Mouse (Mus musculus): ENCODE data around the gene Olfr814. TPM values are rescaled to one million over a fixed set of nuclear protein-coding genes. Genes with fewer than 3 reads are reported as not detected.

Gene Olfr814
- polyA plus RNA-seq (2012; rRNA removed; ENCODE audit: low replicate concordance): not detected in 2 replicates

DNA sequence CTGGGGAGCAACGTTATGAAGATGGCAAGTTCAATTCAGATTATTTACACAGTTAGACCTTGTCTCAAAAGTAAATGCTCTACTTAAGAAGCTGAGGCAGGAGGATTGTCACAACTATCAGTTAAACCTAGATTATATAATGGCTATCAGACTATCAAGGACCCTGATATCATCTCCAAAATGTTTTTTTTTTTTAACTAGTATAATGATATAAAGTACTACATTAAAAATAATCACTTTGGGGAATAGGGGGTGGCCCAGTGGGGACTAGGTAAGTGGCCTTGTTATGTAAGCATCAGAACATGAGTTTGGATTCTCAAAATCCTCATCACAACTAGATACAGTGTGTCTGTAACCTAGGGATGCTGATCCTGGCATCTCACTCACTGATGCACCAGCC is at the start of gene Olfr814:
Gene Olfr814 (minus strand): TSS at position 101 of the 400 bp plus-strand sequence.

DNA sequence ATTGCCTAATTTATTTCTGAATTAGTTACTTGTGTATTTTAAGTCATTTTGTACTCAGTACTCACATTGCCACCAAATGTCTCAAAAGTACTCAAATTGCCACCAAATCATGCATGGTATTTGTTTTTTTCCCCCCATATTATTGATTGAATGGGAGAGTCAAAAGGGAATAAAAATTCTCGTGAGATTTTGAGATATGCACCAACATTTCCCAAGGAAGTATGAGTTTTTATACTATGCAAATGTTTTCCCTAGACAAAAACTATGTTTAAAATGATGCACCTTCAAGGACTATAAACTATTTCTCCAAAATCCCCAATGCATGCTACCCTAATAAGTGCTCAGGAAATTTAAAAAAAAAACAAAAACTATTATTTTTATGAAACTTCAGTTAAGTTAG is 35.8 kb upstream of the Olfr814 start, which contains the start of gene Olfr816:
Gene Olfr816 (minus strand): TSS at position 101 of the 400 bp plus-strand sequence.

DNA sequence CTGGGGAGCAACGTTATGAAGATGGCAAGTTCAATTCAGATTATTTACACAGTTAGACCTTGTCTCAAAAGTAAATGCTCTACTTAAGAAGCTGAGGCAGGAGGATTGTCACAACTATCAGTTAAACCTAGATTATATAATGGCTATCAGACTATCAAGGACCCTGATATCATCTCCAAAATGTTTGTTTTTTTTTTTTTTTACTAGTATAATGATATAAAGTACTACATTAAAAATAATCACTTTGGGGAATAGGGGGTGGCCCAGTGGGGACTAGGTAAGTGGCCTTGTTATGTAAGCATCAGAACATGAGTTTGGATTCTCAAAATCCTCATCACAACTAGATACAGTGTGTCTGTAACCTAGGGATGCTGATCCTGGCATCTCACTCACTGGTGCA is 26.1 kb upstream of the Olfr814 start, which contains the start of gene Olfr815:
Gene Olfr815 (minus strand): TSS at position 101 of the 400 bp plus-strand sequence.

DNA sequence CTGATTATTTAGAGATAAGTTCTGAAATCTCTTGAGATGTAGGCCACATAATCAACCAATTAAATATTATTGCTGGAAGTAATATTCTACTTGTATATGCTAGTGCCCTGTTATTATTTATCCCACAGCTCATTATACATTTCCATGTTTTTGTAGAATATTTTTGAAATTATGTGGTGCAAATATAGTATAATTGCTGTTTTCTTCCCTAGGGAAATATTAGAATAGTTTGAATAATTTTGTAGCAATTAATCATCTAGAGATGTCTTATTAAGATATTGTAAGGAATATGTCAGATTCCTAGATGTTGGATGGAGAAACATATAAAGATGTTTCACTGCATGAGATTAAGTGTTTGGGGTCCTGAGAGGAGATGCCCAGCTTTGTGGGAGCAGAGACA is 24.6 kb downstream of the Olfr814 start, which contains the start of gene Olfr813:
Gene Olfr813 (plus strand): TSS at position 301 of the 400 bp plus-strand sequence.

DNA sequence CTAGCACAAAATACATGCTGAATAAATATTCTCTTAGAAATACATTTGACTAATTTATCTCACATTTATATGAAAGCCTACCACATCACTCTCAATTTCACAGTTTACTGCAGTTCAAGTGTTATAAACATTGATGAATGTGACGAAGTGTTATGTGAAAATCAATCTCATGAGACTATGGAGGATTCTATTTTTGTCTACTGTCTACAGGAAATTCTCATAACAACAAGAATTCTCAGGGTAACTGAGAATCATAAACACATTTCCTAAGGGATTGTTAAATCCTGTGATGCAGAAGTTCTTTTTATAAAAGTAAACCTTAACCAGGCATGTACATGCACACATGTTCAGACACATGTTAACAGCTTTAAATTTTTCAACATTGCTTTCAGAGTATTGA is 33.7 kb downstream of the Olfr814 start, which contains the start of gene Olfr812:
Gene Olfr812 (minus strand): TSS at position 101 of the 400 bp plus-strand sequence.

Other genes starting within 250 kb of the Olfr814 start
- not detected in 2 replicates for gene Olfr799, start 242.4 kb downstream of the Olfr814 start, polyA plus RNA-seq (2012; rRNA removed; ENCODE audit: low replicate concordance)
- not detected in 2 replicates for gene Olfr800, start 222.2 kb downstream of the Olfr814 start, polyA plus RNA-seq (2012; rRNA removed; ENCODE audit: low replicate concordance)
- gene Olfr801, start 206.0 kb downstream of the Olfr814 start, polyA plus RNA-seq (2012; rRNA removed; ENCODE audit: low replicate concordance): not detected in 2 replicates
- not detected in 2 replicates for gene Olfr802, start 191.7 kb downstream of the Olfr814 start, polyA plus RNA-seq (2012; rRNA removed; ENCODE audit: low replicate concordance)
- gene Olfr803, start 185.6 kb downstream of the Olfr814 start, polyA plus RNA-seq (2012; rRNA removed; ENCODE audit: low replicate concordance): not detected in 2 replicates
- not detected in 2 replicates for gene Olfr804, start 176.6 kb downstream of the Olfr814 start, polyA plus RNA-seq (2012; rRNA removed; ENCODE audit: low replicate concordance)
- not detected in 2 replicates for gene Olfr805, start 150.5 kb downstream of the Olfr814 start, polyA plus RNA-seq (2012; rRNA removed; ENCODE audit: low replicate concordance)
- not detected in 2 replicates for gene Olfr806, start 137.9 kb downstream of the Olfr814 start, polyA plus RNA-seq (2012; rRNA removed; ENCODE audit: low replicate concordance)
- not detected in 2 replicates for gene Olfr807, start 122.1 kb downstream of the Olfr814 start, polyA plus RNA-seq (2012; rRNA removed; ENCODE audit: low replicate concordance)
- not detected in 2 replicates for gene Olfr808, start 114.4 kb downstream of the Olfr814 start, polyA plus RNA-seq (2012; rRNA removed; ENCODE audit: low replicate concordance)
- gene Olfr809, start 105.2 kb downstream of the Olfr814 start, polyA plus RNA-seq (2012; rRNA removed; ENCODE audit: low replicate concordance): not detected in 2 replicates
- gene Olfr810, start 84.9 kb downstream of the Olfr814 start, polyA plus RNA-seq (2012; rRNA removed; ENCODE audit: low replicate concordance): not detected in 2 replicates
- gene Olfr811, start 75.5 kb downstream of the Olfr814 start, polyA plus RNA-seq (2012; rRNA removed; ENCODE audit: low replicate concordance): not detected in 2 replicates
- not detected in 2 replicates for gene Olfr812, start 33.8 kb downstream of the Olfr814 start, polyA plus RNA-seq (2012; rRNA removed; ENCODE audit: low replicate concordance)
- not detected in 2 replicates for gene Olfr813, start 24.5 kb downstream of the Olfr814 start, polyA plus RNA-seq (2012; rRNA removed; ENCODE audit: low replicate concordance)
- gene Olfr815, start 26.0 kb upstream of the Olfr814 start, polyA plus RNA-seq (2012; rRNA removed; ENCODE audit: low replicate concordance): not detected in 2 replicates
- not detected in 2 replicates for gene Olfr816, start 35.7 kb upstream of the Olfr814 start, polyA plus RNA-seq (2012; rRNA removed; ENCODE audit: low replicate concordance)
- not detected in 2 replicates for gene Olfr818, start 69.2 kb upstream of the Olfr814 start, polyA plus RNA-seq (2012; rRNA removed; ENCODE audit: low replicate concordance)
- not detected in 2 replicates for gene Olfr819, start 87.4 kb upstream of the Olfr814 start, polyA plus RNA-seq (2012; rRNA removed; ENCODE audit: low replicate concordance)
- gene Olfr247, start 96.3 kb upstream of the Olfr814 start, polyA plus RNA-seq (2012; rRNA removed; ENCODE audit: low replicate concordance): not detected in 2 replicates
- gene Gm10310, start 105.2 kb upstream of the Olfr814 start, polyA plus RNA-seq (2012; rRNA removed; ENCODE audit: low replicate concordance): not detected in 2 replicates
- gene Olfr820, start 132.8 kb upstream of the Olfr814 start, polyA plus RNA-seq (2012; rRNA removed; ENCODE audit: low replicate concordance): not detected in 2 replicates
- gene Olfr821, start 150.5 kb upstream of the Olfr814 start, polyA plus RNA-seq (2012; rRNA removed; ENCODE audit: low replicate concordance): not detected in 2 replicates
- not detected in 2 replicates for gene Olfr822, start 191.4 kb upstream of the Olfr814 start, polyA plus RNA-seq (2012; rRNA removed; ENCODE audit: low replicate concordance)
- gene Olfr823, start 235.5 kb upstream of the Olfr814 start, polyA plus RNA-seq (2012; rRNA removed; ENCODE audit: low replicate concordance): not detected in 2 replicates